Mouse (Mus musculus) ES-E14 (cell line): ENCODE data around the gene Hils1.

Experiments used
- CHD2 ChIP-seq: IDR thresholded peaks from 2 replicates; pipeline ENCODE4 v1.6.1; 2014; ENCODE audit warnings: mild to moderate bottlenecking, low read depth, low read length, inconsistent platforms
- HCFC1 ChIP-seq: IDR thresholded peaks from 2 replicates; pipeline ENCODE4 v1.6.1; 2012; ENCODE audit warnings: low read length, inconsistent platforms, borderline replicate concordance; ENCODE audit not compliant: insufficient read depth
- MAFK ChIP-seq: IDR thresholded peaks from 2 replicates; pipeline ENCODE4 v1.6.1; 2014; ENCODE audit warnings: mild to moderate bottlenecking, low read depth, low read length, inconsistent platforms; ENCODE audit not compliant: insufficient read depth
- ZC3H11A ChIP-seq: IDR thresholded peaks from 2 replicates; pipeline ENCODE4 v1.6.1; 2012; ENCODE audit warnings: low read depth, mild to moderate bottlenecking, inconsistent platforms, low read length, borderline replicate concordance
- ZNF384 ChIP-seq: IDR thresholded peaks from 2 replicates; pipeline ENCODE4 v1.6.1; 2012; ENCODE audit warnings: low read depth, low read length, inconsistent platforms

GRCm38 (mm10) chr11:94939280-94939679 is 28.1 kb upstream of the Hils1 start:
- TF ChIP-seq HCFC1 (no peak), ZNF384 (no peak), ZC3H11A (peak; percentile 54; the same call in 1 of the 2 replicates), CHD2 (no peak), MAFK (no peak)
